Mouse (Mus musculus): ENCODE data around the gene Ywhag.

- TF ChIP-seq CTCF (IDR thresholded peaks at IDR 0.05) (no peak), EP300 (IDR thresholded peaks at IDR 0.05; ENCODE audit: insufficient read depth, low read depth, low read length) (no peak), POLR2A (IDR thresholded peaks at IDR 0.05; ENCODE audit: insufficient read depth, low read depth, low read length) (no peak)
Observed at GRCm38 (mm10) chr5:135872996-135873395, 61.4 kb downstream of the Ywhag start.

All from heart, adult 2 months (tissue).